Mouse (Mus musculus) myocyte (in vitro differentiated cells): ENCODE measurements around the gene Wdr19. TPM values are rescaled to one million over a fixed set of nuclear protein-coding genes. Genes with fewer than 3 reads are reported as not detected.

Source experiments
- H3K27me3 ChIP-seq: one replicate; pipeline ENCODE4 v1.6.1; 2011; ENCODE audit not compliant: control insufficient read depth, insufficient read depth, insufficient read length
- H3K36me3 ChIP-seq: one replicate; pipeline ENCODE4 v1.6.1; 2011; ENCODE audit not compliant: control insufficient read depth, insufficient read depth
- H3K4me2 ChIP-seq: one replicate; pipeline ENCODE4 v1.6.1; 2011; ENCODE audit warnings: low read depth, control low read depth
- H3K4me3 ChIP-seq: one replicate; pipeline ENCODE4 v1.5.1; 2011; ENCODE audit warnings: mild to moderate bottlenecking, control low read depth, moderate library complexity
- H3K79me2 ChIP-seq: one replicate; pipeline ENCODE4 v1.6.1; 2011; ENCODE audit not compliant: control insufficient read depth, insufficient read depth
- H3ac ChIP-seq: one replicate; pipeline ENCODE4 v1.6.1; 2011; ENCODE audit not compliant: control insufficient read depth, insufficient read length
- CEBPB ChIP-seq: IDR thresholded peaks from 2 replicates; pipeline ENCODE4 v1.6.1; 2011; ENCODE audit warnings: mild to moderate bottlenecking, moderate library complexity; ENCODE audit not compliant: poor library complexity, insufficient read depth, severe bottlenecking
- E2F4 ChIP-seq: IDR thresholded peaks from one replicate; pipeline ENCODE4 v1.6.1; 2011; ENCODE audit warnings: mild to moderate bottlenecking, control low read depth, moderate library complexity; ENCODE audit not compliant: insufficient read depth
- MAX ChIP-seq: IDR thresholded peaks from one replicate; pipeline ENCODE4 v1.6.1; 2011; ENCODE audit warnings: low read depth, mild to moderate bottlenecking, control low read depth
- MYOD1 ChIP-seq, 3 experiments: IDR thresholded peaks; one replicate each; pipeline ENCODE4 v1.6.1; 2011; ENCODE audit warnings: control low read depth in 2 of 3, low read depth in 2 of 3, mild to moderate bottlenecking in 2 of 3, moderate library complexity in 1 of 3; ENCODE audit not compliant: insufficient read length in 2 of 3, control insufficient read depth in 1 of 3
- MYOG ChIP-seq, 3 experiments: IDR thresholded peaks; one replicate each; pipeline ENCODE4 v1.6.1; 2011; ENCODE audit warnings: control low read depth in 2 of 3, low read depth in 2 of 3, mild to moderate bottlenecking in 2 of 3; ENCODE audit not compliant: insufficient read length in 2 of 3, control insufficient read depth in 1 of 3, insufficient read depth in 1 of 3
- POLR2A ChIP-seq: IDR thresholded peaks from one replicate; pipeline ENCODE4 v1.6.1; 2011; ENCODE audit warnings: low read depth, mild to moderate bottlenecking, control low read depth, moderate library complexity; ENCODE audit not compliant: insufficient read length
- POLR2AphosphoS2 ChIP-seq: IDR thresholded peaks from one replicate; pipeline ENCODE4 v1.6.1; 2011; ENCODE audit warnings: low read depth, control low read depth; ENCODE audit not compliant: insufficient read length
- REST ChIP-seq: IDR thresholded peaks from one replicate; pipeline ENCODE4 v1.6.1; 2011; ENCODE audit warnings: mild to moderate bottlenecking, control low read depth, moderate library complexity; ENCODE audit not compliant: insufficient read depth, insufficient read length
- SRF ChIP-seq: IDR thresholded peaks from one replicate; pipeline ENCODE4 v1.6.1; 2011; ENCODE audit warnings: low read depth; ENCODE audit not compliant: control insufficient read depth, insufficient read length
- TCF12 ChIP-seq: IDR thresholded peaks from one replicate; pipeline ENCODE4 v1.6.1; 2011; ENCODE audit warnings: mild to moderate bottlenecking, control low read depth; ENCODE audit not compliant: poor library complexity, insufficient read depth, severe bottlenecking
- TCF3 ChIP-seq: IDR thresholded peaks from one replicate; pipeline ENCODE4 v1.6.1; 2011; ENCODE audit warnings: low read depth, control low read depth; ENCODE audit not compliant: insufficient read length
- USF1 ChIP-seq: IDR thresholded peaks from one replicate; pipeline ENCODE4 v1.6.1; 2011; ENCODE audit warnings: low read depth, mild to moderate bottlenecking, control low read depth, moderate library complexity
- polyA plus RNA-seq: library from polyadenylated mRNA; unstranded; fragments of >200 nt; fragmentation: generic; extraction: Trizol; gene quantifications from one replicate; pipeline ENCODE4 v1.2.1, GENCODE M21; 2012; ENCODE audit warnings: missing spikeins

Wdr19 gene
- polyA plus RNA-seq, 1 experiment: 3.4 TPM

- no peak for TF ChIP-seq MAX
- H3K4me2 ChIP-seq: no peak overlapping the region
- H3ac ChIP-seq: no peak overlapping the region
Measured at GRCm38 (mm10) chr5:65221037-65221436, 21.5 kb downstream of the Wdr19 start.

GRCm38 (mm10) chr5:65224056-65224455, 24.6 kb downstream of the Wdr19 start:
- no peak overlapping the region for H3K4me2 ChIP-seq
- H3K36me3 ChIP-seq: no peaks in the 10 kb centered on the region
- no peak for TF ChIP-seq TCF12
- TF ChIP-seq TCF3: no peak
- TF ChIP-seq MYOD1 (IDR thresholded peaks at IDR 0.05; ENCODE audit: control insufficient read depth in 1 of 3, insufficient read length in 2 of 3, low read depth in 2 of 3): no peak
- TF ChIP-seq CEBPB: no peak
- no peak for TF ChIP-seq SRF
- TF ChIP-seq REST: no peak
- TF ChIP-seq MAX: no peak
- no peak for TF ChIP-seq POLR2AphosphoS2
- TF ChIP-seq MYOG (IDR thresholded peaks at IDR 0.05; ENCODE audit: control insufficient read depth in 1 of 3, insufficient read depth in 1 of 3, insufficient read length in 2 of 3, low read depth in 2 of 3): no peak
- H3ac ChIP-seq: no peak overlapping the region
- no peaks in the 10 kb centered on the region for H3K27me3 ChIP-seq
- H3K79me2 ChIP-seq: no peaks in the 10 kb centered on the region
- H3K4me3 ChIP-seq: no peak overlapping the region

More at GRCm38 (mm10) chr5:65221037-65221436, 21.5 kb downstream of the Wdr19 start:
- Histone ChIP-seq H3K79me2 (no peaks in the 10 kb centered on the region), H3K27me3 (no peaks in the 10 kb centered on the region), H3K36me3 (no peaks in the 10 kb centered on the region), H3K4me3 (no peak overlapping the region)

GRCm38 (mm10) chr5:65231289-65232003, 31.9 kb downstream of the Wdr19 start:
- Histone ChIP-seq H3K4me2 (no peak overlapping the region), H3K4me3 (no peak overlapping the region), H3K79me2 (no peaks in the 10 kb centered on the region), H3K36me3 (no peaks in the 10 kb centered on the region), H3ac (no peak overlapping the region), H3K27me3 (no peaks in the 10 kb centered on the region)
- TF ChIP-seq TCF12: no peak
- no peak for TF ChIP-seq SRF
- TF ChIP-seq MAX: no peak
- TF ChIP-seq MYOD1 (IDR thresholded peaks at IDR 0.05; ENCODE audit: control insufficient read depth in 1 of 3, insufficient read length in 2 of 3, low read depth in 2 of 3): no peak
- TF ChIP-seq TCF3: no peak
- no peak for TF ChIP-seq POLR2A
- TF ChIP-seq CEBPB: no peak
- no peak for TF ChIP-seq MYOG (IDR thresholded peaks at IDR 0.05; ENCODE audit: control insufficient read depth in 1 of 3, insufficient read depth in 1 of 3, insufficient read length in 2 of 3, low read depth in 2 of 3)
- no peak for TF ChIP-seq POLR2AphosphoS2
- TF ChIP-seq REST: no peak
- no peak for TF ChIP-seq E2F4
- no peak for TF ChIP-seq USF1

DNA sequence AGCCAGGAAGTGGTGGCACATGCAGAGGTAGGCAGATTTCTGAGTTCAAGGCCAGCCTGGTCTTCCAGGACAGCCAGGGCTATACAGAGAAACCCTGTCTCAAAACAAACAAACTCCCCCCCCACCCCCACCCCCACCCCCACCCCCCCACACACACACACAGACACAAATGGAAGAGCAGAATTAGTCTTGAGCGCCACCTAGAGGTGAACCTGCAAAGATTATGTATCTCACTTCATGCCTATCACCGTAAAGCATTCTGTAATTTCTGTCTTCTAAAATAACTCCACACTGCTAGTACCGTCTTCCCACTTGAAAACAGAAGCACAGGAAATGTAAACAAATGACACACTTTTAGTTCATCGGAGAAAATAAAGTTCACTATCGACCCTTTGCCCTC, 43.2 kb downstream of the Wdr19 start:
- H3K4me2 ChIP-seq: no peak overlapping the region
- H3K36me3 ChIP-seq: no peaks in the 10 kb centered on the region
- no peak for TF ChIP-seq MYOD1 (IDR thresholded peaks at IDR 0.05; ENCODE audit: control insufficient read depth in 1 of 3, insufficient read length in 2 of 3, low read depth in 2 of 3)
- no peak for TF ChIP-seq USF1
- TF ChIP-seq MYOG (IDR thresholded peaks at IDR 0.05; ENCODE audit: control insufficient read depth in 1 of 3, insufficient read depth in 1 of 3, insufficient read length in 2 of 3, low read depth in 2 of 3): no peak
- TF ChIP-seq CEBPB: no peak
- no peak for TF ChIP-seq REST
- TF ChIP-seq SRF: no peak
- no peak for TF ChIP-seq TCF12
- no peak for TF ChIP-seq POLR2AphosphoS2
- no peak for TF ChIP-seq MAX
- no peak for TF ChIP-seq TCF3
- TF ChIP-seq POLR2A: no peak
- TF ChIP-seq E2F4: no peak
- H3ac ChIP-seq: no peak overlapping the region
- H3K4me3 ChIP-seq: no peak overlapping the region
- H3K27me3 ChIP-seq: no peaks in the 10 kb centered on the region
- H3K79me2 ChIP-seq: no peaks in the 10 kb centered on the region

GRCm38 (mm10) chr5:65247296-65247695, 47.8 kb downstream of the Wdr19 start:
- H3K4me3 ChIP-seq: no peak overlapping the region
- no peaks in the 10 kb centered on the region for H3K27me3 ChIP-seq
- H3K36me3 ChIP-seq: no peaks in the 10 kb centered on the region
- TF ChIP-seq CEBPB (no peak), USF1 (no peak), MYOD1 (IDR thresholded peaks at IDR 0.05; ENCODE audit: control insufficient read depth in 1 of 3, insufficient read length in 2 of 3, low read depth in 2 of 3) (no peak), REST (no peak), SRF (no peak), TCF12 (no peak), E2F4 (no peak), TCF3 (no peak), MAX (no peak), POLR2A (no peak)
- H3K79me2 ChIP-seq: no peaks in the 10 kb centered on the region
- H3ac ChIP-seq: no peak overlapping the region
- H3K4me2 ChIP-seq: no peak overlapping the region
